Mouse (Mus musculus) embryo, embryonic 11.5 days (tissue): ENCODE data around the gene Dkk2.
"Not testable (repeated sequence)": the region's sequence is repeated elsewhere in the genome, so short reads cannot be mapped to it uniquely, and the experiment has no call there.

Experiments used
- DNase-seq: peaks from one replicate; pipeline ENCODE4 v3.0.0-alpha.2; 2012; ENCODE audit warnings: low read depth, low spot score

Gene Dkk2

GRCm38 (mm10) chr3:132085112-132085822 lies at the start of gene Dkk2:
Dkk2 (plus strand) TSS chr3:132085292.
- no peak for DNase-seq

- DNase-seq, result no peak
Measured at GRCm38 (mm10) chr3:132036704-132037103, 48.4 kb upstream of the Dkk2 start.

GRCm38 (mm10) chr3:132037670-132038069 lies 47.4 kb upstream of the Dkk2 start:
- no peak for DNase-seq

- DNase-seq, result no peak
Measured at GRCm38 (mm10) chr3:132040066-132040465, 45.0 kb upstream of the Dkk2 start.

GRCm38 (mm10) chr3:132050884-132051457 lies 34.1 kb upstream of the Dkk2 start:
- no peak for DNase-seq

GRCm38 (mm10) chr3:132062816-132063215 lies 22.3 kb upstream of the Dkk2 start:
- not testable (repeated sequence) for DNase-seq

- no peak for DNase-seq
Measured at GRCm38 (mm10) chr3:132063374-132063773, 21.7 kb upstream of the Dkk2 start.

- no peak for DNase-seq
Measured at GRCm38 (mm10) chr3:132063966-132064365, 21.1 kb upstream of the Dkk2 start.

- DNase-seq, result no peak
Measured at GRCm38 (mm10) chr3:132064920-132065319, 20.2 kb upstream of the Dkk2 start.

- no peak for DNase-seq
Measured at GRCm38 (mm10) chr3:132070949-132071348, 14.1 kb upstream of the Dkk2 start.

- DNase-seq, result no peak
Measured at GRCm38 (mm10) chr3:132084018-132084417, 1.1 kb upstream of the Dkk2 start.

GRCm38 (mm10) chr3:132084680-132085079 lies 412 bp upstream of the Dkk2 start:
- no peak for DNase-seq

GRCm38 (mm10) chr3:132085823-132086350 lies 795 bp downstream of the Dkk2 start:
- DNase-seq, result no peak

GRCm38 (mm10) chr3:132086461-132086860 lies 1.4 kb downstream of the Dkk2 start:
- no peak for DNase-seq

- no peak for DNase-seq
Measured at GRCm38 (mm10) chr3:132087011-132087486, 2.0 kb downstream of the Dkk2 start.

- DNase-seq, result no peak
Measured at GRCm38 (mm10) chr3:132092983-132093382, 7.9 kb downstream of the Dkk2 start.

- DNase-seq, result no peak
Measured at GRCm38 (mm10) chr3:132096296-132096695, 11.2 kb downstream of the Dkk2 start.

GRCm38 (mm10) chr3:132100746-132101145 lies 15.7 kb downstream of the Dkk2 start:
- DNase-seq, result no peak

GRCm38 (mm10) chr3:132103020-132103419 lies 17.9 kb downstream of the Dkk2 start:
- no peak for DNase-seq

GRCm38 (mm10) chr3:132103454-132103853 lies 18.4 kb downstream of the Dkk2 start:
- no peak for DNase-seq

- DNase-seq, result no peak
Measured at GRCm38 (mm10) chr3:132115772-132116511, 30.9 kb downstream of the Dkk2 start.

GRCm38 (mm10) chr3:132121344-132121743 lies 36.3 kb downstream of the Dkk2 start:
- no peak for DNase-seq
